Mouse (Mus musculus) testis, postnatal 14 days (tissue): ENCODE results near the gene Cd248.
"Not testable (repeated sequence)": the region's sequence is repeated elsewhere in the genome, so short reads cannot be mapped to it uniquely, and the experiment has no call there.

Experiments
- DNase-seq: peaks from one replicate; pipeline ENCODE4 v3.0.0; 2021; ENCODE audit warnings: low spot score

The Cd248 gene

DNA sequence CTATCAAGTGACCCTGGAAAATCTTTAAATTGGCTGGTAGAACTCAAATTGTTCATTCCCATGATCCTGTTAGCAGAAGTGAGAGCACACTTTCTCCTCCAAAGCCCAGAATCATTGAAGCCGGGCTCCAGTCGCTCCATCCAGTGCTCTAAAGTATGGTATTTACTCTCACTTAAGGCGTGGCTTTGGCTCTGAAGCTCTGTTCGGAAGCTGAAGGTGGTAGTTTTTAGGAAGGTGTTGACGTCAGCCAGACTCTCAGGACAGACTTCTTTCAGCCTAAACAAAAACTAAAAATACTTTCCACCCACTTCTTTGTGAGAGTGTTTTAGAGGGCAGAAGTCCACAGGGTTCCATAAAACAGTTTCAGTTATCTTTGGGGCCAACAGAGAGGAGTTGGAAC lies 5.6 kb downstream of the Cd248 start:
- no peak for DNase-seq

DNA sequence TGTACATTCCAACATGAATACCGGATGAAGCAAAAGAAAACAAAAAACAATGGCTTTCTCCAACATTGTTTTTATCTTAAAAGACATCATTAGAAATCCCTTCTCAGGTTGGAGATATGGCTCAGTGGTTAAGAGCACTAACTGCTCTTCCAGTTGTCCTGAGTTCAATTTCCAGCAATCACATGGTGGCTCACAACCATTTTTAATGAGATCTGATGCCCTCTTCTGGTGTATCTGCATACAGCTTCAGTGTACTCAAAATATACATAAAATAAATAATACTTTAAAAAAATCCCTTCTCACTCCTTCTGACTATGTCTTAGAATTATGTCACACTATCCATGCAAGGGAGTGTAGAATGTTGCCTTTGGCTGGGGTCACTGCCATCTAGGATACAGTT lies 11.4 kb downstream of the Cd248 start:
- no peak for DNase-seq

DNA sequence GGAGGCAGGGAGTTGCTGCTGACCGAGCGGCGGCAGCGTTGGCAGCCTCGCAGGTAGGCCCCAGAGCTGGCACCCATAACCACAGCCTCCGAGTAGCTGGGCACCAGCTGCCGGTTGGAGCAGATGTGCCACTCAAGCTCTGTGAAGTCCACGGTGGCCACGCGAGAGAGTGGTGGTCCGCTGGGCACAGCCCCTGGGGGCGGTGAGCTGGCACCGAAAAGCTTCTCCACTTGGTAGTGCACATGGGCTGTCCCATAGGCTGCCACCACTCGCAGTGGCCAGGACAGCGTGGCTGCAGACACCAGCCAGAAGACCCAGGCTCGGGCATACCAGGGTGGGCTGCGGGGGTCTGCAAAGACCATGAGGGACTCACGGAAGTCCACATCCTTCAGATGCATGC lies 14.1 kb downstream of the Cd248 start:
- DNase-seq = no peak

DNA sequence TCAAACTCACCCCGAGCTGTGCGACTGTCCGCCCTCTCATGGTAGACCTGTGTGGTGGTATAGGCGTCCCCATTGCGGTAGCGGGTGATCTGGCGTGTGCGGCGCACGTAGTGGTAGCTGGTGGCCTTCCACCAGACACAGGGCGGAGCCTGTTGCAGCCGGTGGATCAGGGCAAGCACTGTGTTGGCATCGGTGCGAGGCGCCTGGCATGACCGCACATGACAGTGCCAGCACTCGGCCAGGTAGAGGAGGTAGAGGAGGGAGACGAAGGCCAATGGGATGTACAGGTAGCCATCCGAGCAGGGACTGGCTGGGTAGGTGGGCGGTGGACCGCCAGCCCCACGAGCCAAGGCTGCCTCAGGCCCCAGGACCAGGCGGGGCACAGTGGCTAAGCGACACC lies 14.7 kb downstream of the Cd248 start:
- no peak for DNase-seq

DNA sequence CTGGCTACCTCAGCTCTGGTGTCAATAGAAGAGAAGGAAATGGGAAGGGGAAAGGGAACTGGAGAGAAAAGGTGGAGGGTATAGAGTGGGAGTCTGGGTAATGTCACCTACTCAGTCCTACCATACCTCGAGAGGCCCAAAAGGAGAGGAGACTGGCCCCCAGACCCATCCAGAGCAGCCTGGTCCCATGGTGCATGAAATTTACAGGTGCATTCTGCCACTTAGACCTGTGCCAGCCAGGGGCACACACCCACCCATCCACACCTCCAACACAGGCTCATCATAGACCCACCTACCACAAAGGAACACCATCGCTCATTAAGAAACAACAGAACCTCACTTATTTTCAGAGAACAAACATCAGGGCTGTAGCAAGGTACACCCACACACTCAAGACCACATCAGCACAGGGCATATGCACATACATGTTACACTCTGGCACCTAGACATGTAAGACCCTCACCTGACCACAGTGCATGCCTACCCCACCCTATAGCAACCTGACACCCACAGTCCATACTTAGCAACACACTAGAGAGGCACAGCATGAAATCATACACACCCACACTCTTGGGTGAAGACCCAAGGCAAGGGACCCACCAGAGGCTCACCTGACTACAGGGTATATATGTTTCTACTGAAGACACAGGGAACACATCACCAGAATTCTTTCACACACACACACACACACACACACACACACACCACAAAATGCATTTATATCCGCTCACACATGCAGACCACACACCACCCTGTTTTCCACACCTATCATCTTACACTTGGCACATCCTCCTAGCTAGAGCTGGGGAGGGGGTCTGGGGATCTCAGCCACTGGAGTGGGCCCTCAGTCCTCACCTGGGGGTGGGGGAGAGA lies 16.3 kb downstream of the Cd248 start:
- no peak for DNase-seq

DNA sequence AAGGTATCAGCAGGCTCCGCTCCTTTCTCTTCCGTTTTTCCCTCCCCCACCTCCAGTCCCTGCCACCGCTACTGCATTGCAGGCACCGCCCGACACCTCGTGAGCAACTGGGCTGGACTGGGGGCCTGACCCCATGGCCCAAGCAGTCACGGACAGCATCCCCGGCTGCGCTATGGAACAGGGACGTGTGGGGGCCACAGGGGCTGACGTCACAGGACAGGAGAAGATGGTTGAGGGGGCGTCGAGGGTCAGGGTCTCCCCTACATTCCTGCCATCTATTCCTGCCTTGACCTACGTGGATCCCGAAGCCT lies 16.9 kb downstream of the Cd248 start:
- DNase-seq = no peak

DNA sequence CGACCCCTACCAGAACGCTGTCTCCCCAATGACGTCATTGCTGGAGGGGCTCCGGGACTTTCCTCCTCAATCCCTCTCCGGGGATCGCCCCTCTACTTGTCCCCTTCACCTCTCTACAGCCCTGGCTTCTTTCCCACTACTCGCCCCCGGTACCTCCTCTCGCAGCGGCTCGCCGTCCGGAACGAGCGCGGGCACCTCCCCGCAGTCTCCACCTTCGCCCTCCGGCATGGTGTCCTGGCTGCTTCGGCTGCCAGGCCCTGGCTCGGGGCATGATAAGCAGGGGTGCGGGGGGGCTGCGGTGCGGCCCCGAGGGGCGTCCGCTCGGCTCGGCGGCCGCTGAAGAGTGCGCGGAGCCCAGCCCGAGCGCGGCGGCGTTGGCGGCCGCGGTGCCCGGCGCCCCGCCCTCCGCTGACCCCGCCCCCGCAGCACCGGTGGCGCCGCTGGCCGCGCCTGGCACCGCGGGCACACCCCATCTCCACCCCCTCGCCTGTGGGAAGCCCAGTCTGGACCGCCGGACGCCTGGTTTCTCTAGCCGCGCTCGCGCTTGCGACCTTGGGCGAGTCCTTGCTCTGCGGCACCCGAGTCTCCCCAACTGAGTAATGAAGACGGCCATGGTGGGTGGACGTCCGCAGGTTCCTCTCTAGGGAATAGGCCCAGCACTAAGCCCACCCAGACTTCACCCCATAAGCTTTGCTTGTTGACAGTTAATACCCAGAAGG lies 17.4 kb downstream of the Cd248 start, which contains the start of gene Tmem151a:
TSS of gene Tmem151a (minus strand) at position 387 of the 719 bp plus-strand sequence.
- DNase-seq = peak; percentile 22

DNA sequence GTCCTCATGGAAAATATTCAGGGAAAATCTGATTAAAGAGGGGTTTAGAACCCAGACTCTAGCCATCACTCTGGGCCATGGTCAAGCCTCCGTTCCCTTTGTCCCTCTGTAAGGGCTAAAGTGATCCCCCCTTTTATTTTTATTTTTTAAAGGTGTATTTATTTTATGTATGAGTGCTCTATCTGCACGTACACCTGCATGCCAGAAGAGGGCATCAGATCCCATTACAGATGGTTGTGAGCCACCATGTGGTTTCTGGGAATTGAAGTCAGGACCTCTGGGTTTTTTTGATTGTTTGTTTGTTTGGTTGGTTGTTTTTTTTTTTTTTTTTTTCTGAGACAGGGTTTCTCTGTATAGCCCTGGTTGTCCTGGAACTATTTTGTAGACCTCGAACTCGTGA lies 18.7 kb downstream of the Cd248 start:
- DNase-seq = not testable (repeated sequence)

DNA sequence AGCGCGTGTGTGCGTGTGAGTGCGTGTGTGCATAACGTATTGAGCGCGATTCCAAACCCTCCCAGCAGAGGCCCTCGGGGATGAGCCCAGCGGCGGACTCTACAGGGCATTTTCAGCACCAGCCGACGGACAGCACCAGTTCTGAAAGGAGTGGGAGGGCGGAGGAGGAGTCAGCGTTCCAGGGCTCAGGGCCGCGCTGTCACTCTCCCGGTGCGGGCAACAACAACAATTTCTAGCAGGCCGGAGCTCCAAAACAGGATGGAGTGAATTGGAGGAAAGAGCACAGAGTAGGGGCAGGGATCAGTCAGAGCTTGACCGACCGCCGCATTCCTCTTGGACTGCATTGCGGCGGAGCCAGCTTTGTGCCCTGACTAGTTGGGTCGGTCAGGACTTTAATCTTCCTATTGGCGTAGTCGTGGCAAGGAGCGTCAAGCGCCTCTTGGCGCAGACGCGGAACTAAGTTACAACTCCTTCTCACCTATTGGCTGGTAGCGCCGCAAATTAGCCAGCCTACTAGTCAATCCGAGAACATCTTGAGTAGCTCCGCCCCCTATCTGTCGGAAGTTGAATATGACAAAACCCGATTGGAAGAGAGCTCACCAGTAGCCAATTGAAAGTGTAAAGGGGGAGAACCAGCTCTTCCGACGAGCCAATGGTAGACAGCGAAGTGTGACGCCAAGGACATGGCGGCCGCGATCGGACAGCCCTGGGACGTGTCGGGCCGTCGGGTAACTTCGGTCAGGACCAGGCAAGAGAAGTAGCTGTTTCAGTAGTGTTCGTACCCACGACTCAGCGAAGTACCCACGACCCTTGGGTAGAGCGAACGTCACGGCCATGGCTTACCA lies 20.2 kb downstream of the Cd248 start, which contains the start of gene Yif1a:
TSS of gene Yif1a (plus strand) at position 655 of the 845 bp plus-strand sequence.
- DNase-seq = peak; percentile 95

DNA sequence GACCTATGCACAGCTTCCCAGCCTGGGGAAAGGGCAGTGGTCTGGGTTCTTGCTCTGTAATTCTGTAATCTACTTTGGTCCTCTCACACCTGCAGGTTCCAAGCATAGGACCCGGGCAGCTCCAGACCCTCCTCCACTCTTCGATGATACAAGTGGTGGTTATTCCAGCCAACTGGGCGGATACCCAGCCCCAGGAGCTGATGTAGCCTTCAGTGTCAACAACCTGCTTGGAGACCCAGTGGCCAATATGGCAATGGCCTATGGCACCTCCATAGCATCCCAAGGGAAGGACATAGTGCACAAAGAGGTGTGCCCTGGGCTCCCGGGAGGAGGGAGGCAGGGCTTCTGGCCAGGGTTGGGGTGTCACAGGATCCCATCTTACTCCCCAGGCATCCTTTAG lies 21.4 kb downstream of the Cd248 start:
- no peak for DNase-seq

DNA sequence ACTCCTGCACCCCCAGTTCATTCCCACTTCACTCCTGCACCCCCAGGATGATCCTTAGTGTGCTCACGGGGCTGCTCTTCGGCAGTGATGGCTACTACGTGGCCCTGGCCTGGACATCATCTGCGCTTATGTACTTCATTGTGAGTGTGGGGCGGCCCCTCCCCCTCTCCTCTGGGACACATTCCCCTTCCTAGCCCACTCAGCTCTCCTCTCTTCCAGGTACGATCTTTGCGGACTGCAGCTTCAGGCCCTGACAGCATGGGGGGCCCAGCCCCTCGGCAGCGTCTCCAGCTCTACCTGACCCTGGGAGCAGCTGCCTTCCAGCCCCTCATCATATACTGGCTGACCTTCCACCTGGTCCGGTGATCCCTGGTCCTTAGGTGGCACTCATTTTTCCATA lies 24.2 kb downstream of the Cd248 start:
- no peak for DNase-seq

DNA sequence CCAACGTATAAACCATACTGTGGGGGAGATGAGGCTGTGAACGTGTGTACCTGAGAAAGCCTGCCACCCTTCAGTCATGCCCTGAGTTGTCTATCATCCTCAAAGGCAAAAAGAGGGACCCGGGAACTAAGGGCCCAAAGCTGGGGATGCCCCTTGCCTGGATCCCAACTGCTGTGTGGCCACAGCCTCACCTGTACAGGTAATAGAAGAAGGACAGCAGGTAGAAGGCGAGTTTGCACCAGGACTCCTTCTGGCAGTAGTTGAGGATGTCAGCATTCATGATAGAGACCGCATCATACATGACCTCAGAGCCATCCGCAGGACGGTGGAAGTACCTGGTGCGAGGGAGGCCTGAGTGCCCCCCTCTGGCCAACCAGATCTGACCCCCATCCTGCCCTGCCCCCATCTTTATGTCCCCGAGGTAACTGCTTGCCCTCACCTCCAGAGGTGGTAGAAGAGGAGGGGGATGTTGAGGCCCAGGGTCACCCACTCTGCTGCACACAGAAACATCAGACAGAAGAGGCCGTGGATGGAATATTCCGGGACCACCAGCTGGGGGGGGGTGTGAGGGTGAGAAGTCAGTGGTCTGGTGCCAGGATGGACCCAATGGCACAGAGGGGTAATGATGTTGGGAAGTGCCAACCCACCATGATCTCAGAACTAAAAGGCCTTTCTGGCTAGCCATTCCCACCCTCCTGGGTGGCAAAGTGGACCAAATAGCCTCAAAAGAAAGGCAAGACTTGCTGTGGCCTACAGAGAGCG lies 25.8 kb downstream of the Cd248 start:
- DNase-seq = no peak

DNA sequence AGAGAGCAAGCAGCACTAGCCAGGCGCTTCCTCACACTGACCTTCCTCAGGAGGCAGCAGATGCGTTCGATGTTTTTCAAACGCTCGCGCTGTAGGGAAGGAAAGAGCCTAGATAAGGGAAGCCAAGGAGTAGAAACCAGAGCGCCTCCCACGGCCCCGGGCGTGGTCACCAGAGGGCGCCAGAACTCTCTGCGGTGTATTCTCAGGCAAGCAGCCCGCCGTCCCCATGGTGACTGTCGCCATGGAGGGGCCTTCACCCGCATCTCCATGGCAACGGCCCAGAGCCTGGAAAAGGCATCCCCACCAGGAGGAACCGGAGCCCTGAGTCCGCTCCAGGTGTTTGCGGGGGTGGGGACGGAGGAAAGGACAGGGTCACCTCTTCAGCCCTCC lies 26.4 kb downstream of the Cd248 start:
- DNase-seq = peak; percentile 87

DNA sequence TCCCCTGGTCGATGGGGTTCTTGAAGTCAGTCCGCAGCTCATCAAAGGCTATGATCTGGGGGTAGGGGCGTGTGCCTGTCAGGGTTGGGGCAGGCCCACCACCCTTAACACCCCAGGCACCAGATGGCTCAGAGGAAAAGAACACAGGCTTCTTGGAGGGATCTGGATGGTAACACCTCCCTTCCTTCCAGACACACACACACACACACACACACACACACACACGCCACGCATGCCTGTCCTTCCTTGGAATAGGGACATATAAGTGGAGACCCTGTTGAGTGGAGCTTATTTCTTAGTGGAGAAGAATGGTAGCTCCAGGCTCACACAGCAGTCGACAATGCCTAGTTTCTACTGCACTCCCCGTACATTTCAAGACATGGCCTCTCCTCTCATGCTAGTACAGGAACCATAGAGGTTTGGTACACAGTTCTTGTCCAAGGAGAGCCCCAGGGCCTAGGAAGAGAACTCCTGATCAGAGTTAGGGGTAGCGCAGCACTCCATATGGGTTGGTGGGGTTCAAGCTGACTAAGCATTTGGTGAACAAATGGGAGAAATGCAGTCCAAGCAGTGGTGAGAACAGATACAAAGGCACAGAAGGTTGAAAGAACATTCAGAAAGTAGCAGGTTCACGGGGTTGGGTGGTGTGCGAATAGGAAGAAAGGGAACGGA lies 27.0 kb downstream of the Cd248 start:
- DNase-seq = no peak

DNA sequence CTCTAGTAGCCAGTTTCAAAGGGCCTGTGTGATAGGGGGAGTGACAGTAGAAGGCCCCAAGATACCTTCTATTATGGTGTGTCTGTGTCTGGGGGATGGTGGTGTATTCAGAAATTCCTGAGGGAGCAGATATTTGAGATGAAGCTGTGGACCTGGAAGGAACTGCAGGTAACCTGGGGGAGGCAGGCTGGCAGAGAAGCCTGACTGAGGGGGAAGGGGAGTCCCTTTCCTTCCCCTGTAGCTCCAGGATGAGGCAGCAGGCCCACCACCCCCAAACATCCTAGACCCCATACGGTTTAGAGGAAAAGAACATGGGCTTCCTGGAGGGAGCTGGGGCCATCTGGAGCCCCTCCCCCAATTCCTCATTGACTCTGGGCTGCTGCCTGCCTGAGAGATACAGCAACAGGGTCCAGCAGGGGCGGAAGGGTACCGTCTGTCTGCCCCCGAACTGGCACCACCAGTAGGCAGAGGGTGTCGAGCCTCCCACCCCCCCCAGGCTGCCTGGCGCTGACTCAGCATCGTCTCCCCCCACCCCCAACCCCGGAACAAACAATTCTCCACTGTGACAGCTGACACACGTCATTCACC lies 28.1 kb downstream of the Cd248 start:
- DNase-seq = no peak

DNA sequence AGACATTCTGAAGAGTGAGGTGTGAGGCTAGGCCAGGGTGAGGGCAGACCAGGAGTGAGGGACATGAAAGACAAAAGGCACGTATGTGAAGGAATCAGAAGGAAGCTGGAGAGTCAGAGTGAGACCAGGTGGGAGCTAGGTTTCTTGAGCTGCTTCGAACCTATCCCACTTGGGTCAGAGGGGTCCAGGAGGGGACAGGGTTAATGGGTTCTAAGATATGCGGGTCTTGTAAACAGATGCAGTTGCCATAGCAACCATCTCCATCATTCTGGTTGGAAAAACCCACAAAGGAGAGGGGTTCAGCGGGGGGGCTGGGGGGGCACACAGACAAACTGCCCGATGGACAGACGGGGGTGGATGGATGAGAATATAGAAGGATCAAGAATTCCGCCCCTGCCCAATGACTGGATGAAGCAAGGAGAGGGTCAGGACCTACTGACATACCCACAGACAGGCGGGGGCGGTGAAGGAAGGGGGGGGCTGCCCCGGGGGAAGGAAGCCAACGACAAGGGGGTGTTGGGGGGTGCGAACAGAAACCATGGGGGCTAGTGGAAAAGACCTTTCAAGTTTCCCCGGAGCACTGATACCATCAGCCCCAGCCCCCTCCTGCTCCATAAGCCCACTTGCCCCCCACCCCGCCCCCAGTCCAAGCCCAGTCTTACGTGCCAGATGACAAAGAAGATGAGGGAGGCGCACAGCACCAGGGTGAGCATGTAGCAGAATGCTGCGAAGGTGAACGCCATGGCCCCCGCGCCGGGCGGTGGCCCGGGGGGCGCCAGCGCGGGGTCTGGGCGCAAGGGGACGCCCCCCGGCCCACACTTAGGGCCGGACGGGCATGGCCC lies 29.9 kb downstream of the Cd248 start:
- DNase-seq = no peak

DNA sequence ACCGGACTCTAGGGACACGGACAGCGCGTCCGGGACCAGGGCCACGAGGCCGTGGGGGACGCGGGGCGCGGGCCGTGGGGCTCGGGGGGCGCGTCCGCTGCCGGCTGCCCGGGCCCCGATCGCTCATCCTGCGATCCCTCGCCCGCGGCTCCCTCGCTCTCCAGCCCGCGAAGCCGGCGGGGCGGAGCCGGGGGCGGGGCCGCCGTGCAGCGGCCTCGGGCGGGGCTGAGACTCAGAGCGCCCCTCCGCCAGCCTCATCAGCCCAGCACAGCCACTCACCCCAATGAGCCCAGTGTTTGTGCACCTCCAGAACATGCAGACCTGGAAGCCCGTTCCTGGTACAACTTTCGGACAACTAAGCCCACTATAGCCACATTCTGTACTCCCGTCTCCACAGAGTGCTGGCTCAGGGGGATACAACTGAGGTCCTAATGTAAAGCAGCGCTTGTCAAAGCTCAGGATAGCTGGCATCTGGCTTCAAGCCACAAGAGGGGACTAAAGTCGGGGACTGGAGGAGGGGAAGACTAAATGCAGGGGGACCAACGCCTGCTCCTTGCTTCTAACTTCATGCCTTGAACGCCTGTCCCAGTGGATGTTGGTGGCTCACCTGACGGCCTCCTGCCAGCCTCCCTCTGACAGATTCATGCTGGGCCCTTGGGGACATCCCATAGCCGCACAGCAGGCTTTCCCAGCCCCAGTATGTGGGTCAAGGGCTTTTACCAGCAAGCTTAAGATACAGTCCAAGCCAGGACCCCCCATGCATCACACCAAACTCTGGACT lies 30.7 kb downstream of the Cd248 start, which contains the start of gene Cnih2:
TSS of gene Cnih2 (minus strand) at position 159 of the 781 bp plus-strand sequence.
- peak; percentile 20 for DNase-seq

DNA sequence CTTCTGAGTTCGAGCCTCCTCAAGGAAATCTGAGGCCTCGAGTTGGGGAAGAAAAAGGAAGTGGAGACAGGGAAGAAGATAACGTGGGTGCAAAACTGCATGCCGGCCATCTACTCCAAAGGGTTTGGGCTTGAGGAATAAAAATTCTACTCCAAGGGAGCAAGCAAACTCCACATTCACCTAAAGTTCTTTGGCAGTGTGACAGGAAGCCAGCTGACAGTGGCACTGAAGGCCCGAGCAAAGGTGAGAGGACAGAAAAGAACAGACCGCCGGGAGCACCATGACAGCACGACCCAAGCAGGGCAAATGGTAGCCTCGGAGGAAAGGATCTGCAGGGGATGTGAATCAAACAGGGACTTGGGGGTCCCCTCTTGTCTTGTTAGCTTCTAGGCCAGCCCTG lies 38.2 kb downstream of the Cd248 start:
- DNase-seq = no peak

DNA sequence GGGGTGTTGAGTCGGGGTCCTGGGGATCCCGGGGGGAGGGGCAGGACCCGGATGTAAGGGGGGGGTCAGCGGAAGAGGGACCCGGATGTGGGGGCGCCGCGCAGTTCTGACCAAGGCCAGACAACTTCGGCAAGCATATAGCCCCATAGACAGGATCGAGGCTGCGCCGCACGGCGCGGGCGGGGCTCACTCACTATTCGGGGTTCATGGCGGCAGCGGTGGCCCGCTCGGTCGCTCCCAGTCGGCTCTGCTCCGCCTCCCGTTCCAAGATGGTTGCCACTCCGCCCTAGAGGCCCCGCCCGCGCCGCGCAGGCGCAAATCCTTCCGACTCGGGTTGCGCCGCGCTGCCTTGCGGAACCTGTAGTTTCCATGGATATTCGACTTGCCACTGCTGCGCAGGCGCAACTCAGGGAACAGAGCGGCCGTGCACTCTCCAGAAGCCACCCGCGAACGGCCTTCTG lies 38.9 kb downstream of the Cd248 start, which contains the start of gene Rab1b:
TSS of gene Rab1b (minus strand) at position 342 of the 461 bp plus-strand sequence.
- peak; percentile 98 for DNase-seq
